Mouse (Mus musculus): ENCODE measurements at regions not wholly inside any gene's neighbourhood (a gene's known extent, or its start where the extent isn't known, plus 50 kb on each side); places are given as distances from the start of the nearest gene placed in this dataset.

- TF ChIP-seq CTCF (conservative IDR thresholded peaks at IDR 0.05; ENCODE audit: low read length) (no peak), NANOG (IDR thresholded peaks at IDR 0.05; ENCODE audit: borderline replicate concordance, low read length) (no peak)
Measured at GRCm38 (mm10) chr9:31765401-31765800, 147.9 kb downstream of the Barx2 start.
